Mouse (Mus musculus): ENCODE measurements at regions not wholly inside any gene's neighbourhood (a gene's known extent, or its start where the extent isn't known, plus 50 kb on each side); places are given as distances from the start of the nearest gene placed in this dataset.

GRCm38 (mm10) chr4:124272002-124272401, 338.6 kb downstream of the 3100002H09Rik start:
- TF ChIP-seq POLR2A (IDR thresholded peaks at IDR 0.05; ENCODE audit: control insufficient read depth, low read depth, low read length) (no peak), CTCF (IDR thresholded peaks at IDR 0.05; ENCODE audit: control insufficient read depth, insufficient read depth, insufficient replicate concordance, low read depth, low read length) (no peak)

All from testis, adult 2 months (tissue).